In the genomic region with DNA sequence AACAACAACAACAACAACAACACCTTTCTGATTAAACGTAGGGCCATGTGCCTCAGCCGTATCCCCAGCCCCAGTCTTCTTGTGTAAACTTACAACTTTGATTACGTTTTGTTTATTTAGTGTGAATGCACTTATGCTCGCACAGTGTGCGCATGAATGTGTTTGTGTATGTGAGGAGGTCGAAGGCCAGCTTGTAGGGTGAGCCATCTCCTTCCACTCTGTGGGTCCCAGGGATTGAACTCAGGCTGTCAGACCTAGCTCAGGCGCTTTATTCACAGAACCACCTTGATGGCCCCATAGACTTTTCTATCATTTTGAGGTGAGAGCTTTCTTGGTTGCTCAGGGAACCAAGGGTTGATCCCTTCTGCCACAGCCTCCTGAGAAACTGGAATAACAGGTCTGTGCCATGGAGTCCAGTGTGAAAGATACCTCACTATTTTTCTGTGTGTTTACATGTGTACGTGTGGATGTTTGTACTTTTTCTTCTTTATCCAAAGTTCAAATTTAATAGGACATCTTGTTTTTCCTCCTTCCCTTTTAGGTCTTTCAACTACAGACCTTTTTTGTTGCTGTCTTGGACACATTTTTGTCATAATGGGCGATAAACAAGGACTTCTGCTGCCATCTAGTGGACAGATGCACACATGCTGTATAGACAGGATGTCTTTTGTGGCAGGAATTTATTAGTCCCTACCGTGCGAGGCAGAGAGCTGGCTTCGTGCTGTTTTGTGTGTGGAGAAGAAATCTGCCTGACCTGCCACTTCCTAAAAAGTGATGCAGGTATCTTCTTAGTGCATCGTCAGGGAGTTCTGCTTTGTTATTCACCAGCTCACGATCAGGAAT, we compare ENCODE assay signal across 8 mouse cellular contexts. TPM values are rescaled to one million over a fixed set of nuclear protein-coding genes. Genes with fewer than 3 reads are reported as not detected.
A peak's percentile ranks its signal among the peaks of the same experiment; 100 is the strongest.
DNase-seq lines count a peak whose midpoint lies in the region; ATAC-seq lines count a peak whose summit lies in the region.

No protein-coding gene starts in this region.

- no peaks in the 10 kb centered on the region for H3K36me3 ChIP-seq in forebrain, embryonic 12.5 days (replicated peaks)
- H3K36me3 ChIP-seq in hindbrain, embryonic 11.5 days (ENCODE audit: control insufficient read depth, insufficient read depth, low read length): no peaks in the 10 kb centered on the region

- DNase-seq in MN1 (ENCODE audit: low spot score): peak; percentile 85
- DNase-seq in c-Kit-positive CD71-positive TER-119-positive erythroid progenitor cells, embryonic 14.5 days (ENCODE audit: low spot score): peak; percentile 83
- DNase-seq in hindbrain, embryonic 11.5 days (ENCODE audit: low spot score): peak; percentile 91
- DNase-seq in layer of hippocampus, adult 8-10 months (ENCODE audit: low spot score in 2 of 2): peak; percentile 48 to 84
- DNase-seq in lung, postnatal 25 days (ENCODE audit: low spot score): peak; percentile 83
- DNase-seq in right cerebral cortex, adult 18-20 months: peak; percentile 60
- peak; percentile 73 for DNase-seq in yolk sac, embryonic 10.5 days (ENCODE audit: low spot score)

- H3K4me3 ChIP-seq in forebrain, embryonic 12.5 days (replicated peaks): no peak overlapping the region
- no peak overlapping the region for H3K4me3 ChIP-seq in hindbrain, embryonic 11.5 days (ENCODE audit: low read depth, low read length)

- H3K27ac ChIP-seq in forebrain, embryonic 12.5 days: no peak overlapping the region
- no peak overlapping the region for H3K27ac ChIP-seq in hindbrain, embryonic 11.5 days (ENCODE audit: low read depth, low read length)

- H3K4me2 ChIP-seq in forebrain, embryonic 12.5 days: no peak overlapping the region
- no peak overlapping the region for H3K4me2 ChIP-seq in hindbrain, embryonic 11.5 days (replicated peaks; ENCODE audit: low read depth, low read length)

- H3K9me3 ChIP-seq in forebrain, embryonic 12.5 days: no peaks in the 10 kb centered on the region
- no peaks in the 10 kb centered on the region for H3K9me3 ChIP-seq in hindbrain, embryonic 11.5 days (ENCODE audit: control insufficient read depth, low read length)

- no peak overlapping the region for H3K9ac ChIP-seq in forebrain, embryonic 12.5 days
- H3K9ac ChIP-seq in hindbrain, embryonic 11.5 days (ENCODE audit: low read depth, low read length): no peak overlapping the region

- H3K4me1 ChIP-seq in forebrain, embryonic 12.5 days: peaks cover 2% of the 10 kb centered on the region; the same call in 1 of the 2 replicates
- H3K4me1 ChIP-seq in hindbrain, embryonic 11.5 days (replicated peaks; ENCODE audit: control insufficient read depth, insufficient read depth, low read length): no peaks in the 10 kb centered on the region

- peak; percentile 65; the same call in 1 of the 2 replicates for ATAC-seq in forebrain, embryonic 12.5 days (ENCODE audit: low FRiP score)
- peak; percentile 79 for ATAC-seq in hindbrain, embryonic 11.5 days (ENCODE audit: low FRiP score)

- 44% methylated on average over 14 of the region's 14 CpGs for WGBS in forebrain, embryonic 12.5 days
- WGBS in hindbrain, embryonic 11.5 days: 39% methylated on average over 14 of the region's 14 CpGs

- H3K27me3 ChIP-seq in forebrain, embryonic 12.5 days: peaks cover 3% of the 10 kb centered on the region; the same call in 1 of the 2 replicates
- H3K27me3 ChIP-seq in hindbrain, embryonic 11.5 days (ENCODE audit: control insufficient read depth, insufficient read depth, low read length): no peaks in the 10 kb centered on the region

RNA-seq across cellular contexts. Expression of a gene that starts 18.4 kb away (rescaled TPM):
- polyA plus RNA-seq in forebrain, embryonic 12.5 days (2016; fragmentation: Nextera tagmentation; extraction: Ambion mirVana): 42.6 and 51.0 TPM in 2 replicates
- 39.7 and 41.9 TPM in 2 replicates for polyA plus RNA-seq in hindbrain, embryonic 11.5 days (2014; fragmentation: Nextera tagmentation; extraction: Ambion mirVana)
- 10 to 100 TPM; 66.0 to 86.3 (median 78.8) TPM for total RNA-seq in layer of hippocampus, adult 8-10 months (2022)

RNA-seq across cellular contexts. Expression of a gene that starts 26.0 kb away (rescaled TPM):
- polyA plus RNA-seq in forebrain, embryonic 12.5 days (2016; fragmentation: Nextera tagmentation; extraction: Ambion mirVana): not detected in 2 replicates
- not detected in 2 replicates for polyA plus RNA-seq in hindbrain, embryonic 11.5 days (2014; fragmentation: Nextera tagmentation; extraction: Ambion mirVana)
- under 1 TPM in 1 of 4 experiments, not detected in 3; 0.39 TPM for total RNA-seq in layer of hippocampus, adult 8-10 months (2022)

RNA-seq across cellular contexts. Expression of a gene that starts 32.3 kb away (rescaled TPM):
- not detected in 2 replicates for polyA plus RNA-seq in forebrain, embryonic 12.5 days (2016; fragmentation: Nextera tagmentation; extraction: Ambion mirVana)
- polyA plus RNA-seq in hindbrain, embryonic 11.5 days (2014; fragmentation: Nextera tagmentation; extraction: Ambion mirVana): not detected in 2 replicates
- not detected for total RNA-seq in layer of hippocampus, adult 8-10 months (2022)

RNA-seq across cellular contexts. Expression of a gene that starts 33.7 kb away (rescaled TPM):
- 18.9 and 21.2 TPM in 2 replicates for polyA plus RNA-seq in forebrain, embryonic 12.5 days (2016; fragmentation: Nextera tagmentation; extraction: Ambion mirVana)
- 7.8 and 9.3 TPM in 2 replicates for polyA plus RNA-seq in hindbrain, embryonic 11.5 days (2014; fragmentation: Nextera tagmentation; extraction: Ambion mirVana)
- 10 to 100 TPM; 13.4 to 14.0 (median 13.7) TPM for total RNA-seq in layer of hippocampus, adult 8-10 months (2022)

RNA-seq across cellular contexts. Expression of a gene that starts 34.3 kb away (rescaled TPM):
- polyA plus RNA-seq in forebrain, embryonic 12.5 days (2016; fragmentation: Nextera tagmentation; extraction: Ambion mirVana): 0.04 and 0.27 TPM in 2 replicates
- 0.17 and 0.31 TPM in 2 replicates for polyA plus RNA-seq in hindbrain, embryonic 11.5 days (2014; fragmentation: Nextera tagmentation; extraction: Ambion mirVana)
- total RNA-seq in layer of hippocampus, adult 8-10 months (2022): under 1 TPM; 0.20 to 0.43 (median 0.33) TPM
